Mouse (Mus musculus) lung, postnatal 0 days (tissue): Measurements from ENCODE around the gene Morn2. TPM values are rescaled to one million over a fixed set of nuclear protein-coding genes. Genes with fewer than 3 reads are reported as not detected.
A peak's percentile ranks its signal among the peaks of the same experiment; 100 is the strongest.

ENCODE experiments used
- ATAC-seq: fragments of 200-750 bp; cut with Nextera tagmentation; 2 replicates; pipeline ENCODE4 v1.8.0; 2017; ENCODE audit warnings: moderate library complexity
- DNase-seq: peaks from one replicate; pipeline ENCODE4 v3.0.0-alpha.2; 2016; ENCODE audit warnings: low spot score
- H3K27ac ChIP-seq: fragments of 300-500 bp; sonication (generic); 2 replicates; pipeline ENCODE4 v1.5.1; 2014; ENCODE audit warnings: antibody characterized with exemption, mild to moderate bottlenecking, low read length, mixed read lengths
- H3K27me3 ChIP-seq: fragments of 300-500 bp; sonication (generic); replicated peaks from 2 replicates; pipeline ENCODE4 v1.6.1; 2014; ENCODE audit warnings: low read length, mixed read lengths; ENCODE audit not compliant: insufficient read depth
- H3K36me3 ChIP-seq: fragments of 300-500 bp; sonication (generic); 2 replicates; pipeline ENCODE4 v1.6.1; 2014; ENCODE audit warnings: low read length, mixed read lengths; ENCODE audit not compliant: insufficient read depth
- H3K4me1 ChIP-seq: fragments of 300-500 bp; sonication (generic); 2 replicates; pipeline ENCODE4 v1.6.1; 2014; ENCODE audit warnings: antibody characterized with exemption, low read depth, low read length, mixed read lengths; ENCODE audit not compliant: insufficient read depth
- H3K4me2 ChIP-seq: fragments of 300-500 bp; sonication (generic); replicated peaks from 2 replicates; pipeline ENCODE4 v1.6.1; 2014; ENCODE audit warnings: low read depth, mild to moderate bottlenecking, low read length, moderate library complexity, mixed read lengths
- H3K4me3 ChIP-seq: fragments of 300-500 bp; sonication (generic); 2 replicates; pipeline ENCODE4 v1.5.1; 2014; ENCODE audit warnings: low read depth, low read length
- H3K9ac ChIP-seq: fragments of 300-500 bp; sonication (generic); replicated peaks from 2 replicates; pipeline ENCODE4 v1.6.1; 2014; ENCODE audit warnings: low read depth, mild to moderate bottlenecking
- H3K9me3 ChIP-seq: fragments of 300-500 bp; sonication (generic); 2 replicates; pipeline ENCODE4 v1.6.1; 2016; ENCODE audit warnings: low read length, mixed read lengths
- CTCF ChIP-seq: IDR thresholded peaks from 2 replicates; pipeline ENCODE4 v1.5.1; 2016; ENCODE audit warnings: antibody characterized with exemption, mild to moderate bottlenecking
- EP300 ChIP-seq: IDR thresholded peaks from 2 replicates; pipeline ENCODE4 v1.6.1; 2016; ENCODE audit warnings: antibody characterized with exemption, mild to moderate bottlenecking, control low read depth
- WGBS: fragments of 180-500 bp; shearing (Covaris S2); extraction: QIAGEN DNeasy Blood & Tissue Kit; methylation state at CpG from one replicate; pipeline ENCODE4 v1.1.7; 2014; 5-methylcytosine and 5-hydroxymethylcytosine counted together
- polyA plus RNA-seq: library from polyadenylated mRNA; unstranded; fragments of >200 nt; fragmentation: Nextera tagmentation; extraction: Ambion mirVana; gene quantifications from 2 replicates; pipeline ENCODE4 v1.2.1, GENCODE M21; 2015

Gene Morn2
- 12.5 and 13.2 TPM in 2 replicates for polyA plus RNA-seq

- H3K4me2 ChIP-seq = peak within 1 kb of the TSS; percentile 91
- H3K27ac ChIP-seq = peak within 1 kb of the TSS; percentile 80
- peak within 1 kb of the TSS; percentile 91 for H3K4me3 ChIP-seq
- no peaks in the 10 kb centered on the region for H3K27me3 ChIP-seq
- H3K4me1 ChIP-seq = no peaks in the 10 kb centered on the region
- peak within 1 kb of the TSS; percentile 76 for H3K9ac ChIP-seq
- H3K36me3 ChIP-seq = no peaks in the 10 kb centered on the region
- DNase-seq (peak; percentile 97), ATAC-seq (peak; percentile 100)
- no peaks in the 10 kb centered on the region for H3K9me3 ChIP-seq
- WGBS = under 1% methylated on average over 31 of the region's 35 CpGs
- no peak for TF ChIP-seq CTCF
- TF ChIP-seq EP300 = no peak
Observed at GRCm38 (mm10) chr17:80290074-80290657, at the start of gene Morn2, which contains the start of gene Dhx57. TSS of gene Morn2 (plus strand) at chr17:80290203. TSS of gene Dhx57 (minus strand) at chr17:80290476.

DNA sequence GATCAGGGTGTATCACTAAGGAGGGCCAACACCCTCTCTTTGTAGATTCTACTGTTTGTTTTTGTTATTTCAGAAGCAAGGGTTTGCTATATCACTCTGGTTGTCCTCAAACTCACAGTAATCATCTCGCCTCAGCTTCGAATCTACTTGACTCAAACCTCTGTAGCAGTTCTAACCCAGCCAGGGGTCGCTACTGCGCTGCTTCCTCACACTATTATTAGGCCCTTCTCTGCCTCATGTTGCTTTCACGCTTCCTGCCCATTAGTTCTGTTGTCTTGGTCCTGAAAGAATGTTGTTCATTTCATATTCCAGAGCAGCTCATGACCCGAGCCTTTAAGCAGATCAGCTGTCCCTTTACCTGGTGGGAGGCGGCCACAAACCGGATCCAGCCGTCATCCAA lies 48.4 kb upstream of the Morn2 start:
- no peak for DNase-seq
- H3K9me3 ChIP-seq = no peaks in the 10 kb centered on the region
- H3K27me3 ChIP-seq = no peaks in the 10 kb centered on the region
- no peaks in the 10 kb centered on the region for H3K4me1 ChIP-seq
- TF ChIP-seq CTCF = no peak
- TF ChIP-seq EP300 = no peak
- no peak overlapping the region for H3K9ac ChIP-seq
- ATAC-seq = no peak
- H3K4me2 ChIP-seq = no peak overlapping the region
- WGBS = 89% methylated on average over 9 of the region's 9 CpGs
- H3K27ac ChIP-seq = no peak overlapping the region
- H3K4me3 ChIP-seq = no peak overlapping the region
- peaks cover 31% of the 10 kb centered on the region; the same call in 1 of the 2 replicates for H3K36me3 ChIP-seq

GRCm38 (mm10) chr17:80243116-80243515 lies 46.9 kb upstream of the Morn2 start:
- H3K4me1 ChIP-seq = no peaks in the 10 kb centered on the region
- H3K4me2 ChIP-seq = no peak overlapping the region
- no peak overlapping the region for H3K9ac ChIP-seq
- no peak overlapping the region for H3K4me3 ChIP-seq
- peaks cover 35% of the 10 kb centered on the region; the same call in 1 of the 2 replicates for H3K36me3 ChIP-seq
- no peak overlapping the region for H3K27ac ChIP-seq
- DNase-seq = peak; percentile 58
- no peaks in the 10 kb centered on the region for H3K27me3 ChIP-seq
- WGBS = 53% methylated on average over 13 of the region's 13 CpGs
- no peaks in the 10 kb centered on the region for H3K9me3 ChIP-seq
- no peak for TF ChIP-seq EP300
- TF ChIP-seq CTCF = no peak
- peak; percentile 93 for ATAC-seq

- Histone ChIP-seq H3K4me1 (peaks cover 5% of the 10 kb centered on the region; the same call in 1 of the 2 replicates), H3K4me2 (peak overlapping the region; percentile 25; the same call in 1 of the 2 replicates), H3K27me3 (no peaks in the 10 kb centered on the region), H3K4me3 (no peak overlapping the region), H3K36me3 (peaks cover 10% of the 10 kb centered on the region), H3K27ac (peak overlapping the region; percentile 84), H3K9ac (no peak overlapping the region), H3K9me3 (no peaks in the 10 kb centered on the region)
- ATAC-seq (peak; percentile 75), DNase-seq (peak; percentile 84)
- WGBS = 63% methylated on average over 13 of the region's 13 CpGs
- TF ChIP-seq EP300 (peak; percentile 26; the same call in 1 of the 2 replicates), CTCF (no peak)
Observed at GRCm38 (mm10) chr17:80252757-80253525, 37.1 kb upstream of the Morn2 start.

DNA sequence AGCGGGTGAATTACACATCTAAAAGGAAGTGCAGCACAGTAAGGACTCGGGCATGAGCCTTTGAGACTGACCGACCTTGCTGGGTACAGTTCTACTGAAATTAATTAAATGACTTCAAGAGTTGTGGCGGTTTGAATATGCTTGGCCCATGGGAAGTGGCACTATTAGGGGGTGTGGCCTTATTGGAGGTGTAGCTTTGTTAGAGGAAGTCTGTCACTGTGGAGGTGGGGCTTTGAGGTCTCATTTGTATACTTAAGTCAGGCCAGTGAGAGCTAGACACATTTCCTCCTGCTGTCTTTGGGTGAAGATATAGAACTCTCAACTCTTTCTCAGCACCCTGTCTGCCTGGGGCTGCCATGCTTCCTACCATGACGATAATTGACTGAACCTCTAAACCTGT lies 35.6 kb upstream of the Morn2 start:
- no peaks in the 10 kb centered on the region for H3K27me3 ChIP-seq
- peaks cover 15% of the 10 kb centered on the region for H3K36me3 ChIP-seq
- no peaks in the 10 kb centered on the region for H3K9me3 ChIP-seq
- H3K4me2 ChIP-seq = no peak overlapping the region
- no peak overlapping the region for H3K9ac ChIP-seq
- peaks cover 5% of the 10 kb centered on the region; the same call in 1 of the 2 replicates for H3K4me1 ChIP-seq
- WGBS = 97% methylated on average over 5 of the region's 5 CpGs
- no peak for TF ChIP-seq EP300
- TF ChIP-seq CTCF = no peak
- ATAC-seq (no peak), DNase-seq (no peak)
- H3K27ac ChIP-seq = no peak overlapping the region
- H3K4me3 ChIP-seq = no peak overlapping the region

- DNase-seq = peak; percentile 85
- no peak overlapping the region for H3K9ac ChIP-seq
- peaks cover 5% of the 10 kb centered on the region; the same call in 1 of the 2 replicates for H3K4me1 ChIP-seq
- no peaks in the 10 kb centered on the region for H3K27me3 ChIP-seq
- H3K9me3 ChIP-seq = no peaks in the 10 kb centered on the region
- 26% methylated on average over 13 of the region's 13 CpGs for whole genome bisulfite sequencing
- H3K4me2 ChIP-seq = no peak overlapping the region
- TF ChIP-seq CTCF = no peak
- peak; percentile 79 for TF ChIP-seq EP300
- peak; percentile 88 for ATAC-seq
- no peak overlapping the region for H3K4me3 ChIP-seq
- peaks cover 18% of the 10 kb centered on the region for H3K36me3 ChIP-seq
- peak overlapping the region; percentile 43 for H3K27ac ChIP-seq
Observed at GRCm38 (mm10) chr17:80255208-80255607, 34.8 kb upstream of the Morn2 start.
